Mouse (Mus musculus): ENCODE results near the gene Papss1. TPM values are rescaled to one million over a fixed set of nuclear protein-coding genes. Genes with fewer than 3 reads are reported as not detected.

The Papss1 gene
- total RNA-seq, 1 experiment from 2014 or later: 74.9 TPM

DNA sequence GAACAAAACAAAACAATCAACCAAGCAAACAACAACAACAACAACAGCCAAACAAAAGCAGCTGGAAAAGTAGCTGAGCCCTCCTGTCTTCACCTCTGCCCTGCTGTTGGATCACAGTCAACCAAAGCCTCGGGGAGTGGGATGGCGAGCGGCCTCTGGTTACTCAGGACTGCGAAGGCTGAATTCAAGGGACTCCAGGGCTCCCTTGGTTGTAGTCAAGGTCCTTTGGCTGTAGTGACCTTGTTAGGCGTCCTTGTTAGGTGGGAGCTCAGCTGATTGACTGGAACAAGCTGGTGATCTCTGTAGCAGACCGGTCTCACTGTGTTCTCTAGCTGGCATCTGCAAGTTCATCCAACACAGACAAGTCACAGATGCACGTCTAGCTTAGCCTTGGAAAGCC is 16.5 kb downstream of the Papss1 start:
- peak; percentile 60 for DNase-seq

DNA sequence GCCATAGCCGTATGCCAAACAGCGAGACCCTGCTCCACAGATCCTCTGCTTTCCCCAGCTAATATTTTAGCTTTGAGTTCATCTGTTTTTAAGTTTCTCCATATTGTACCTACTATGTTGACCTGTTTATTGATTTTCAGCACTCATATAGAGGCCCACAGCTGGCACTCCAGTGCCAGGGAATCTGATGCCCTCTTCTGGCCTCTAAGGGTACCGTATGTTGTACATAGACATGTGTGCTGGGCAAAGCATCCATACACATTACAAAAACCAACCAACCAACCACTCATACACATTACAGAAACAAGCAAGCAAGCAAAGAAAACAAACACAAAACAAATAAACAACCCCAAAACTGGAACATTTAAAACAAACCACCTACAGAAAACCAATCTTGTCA is 22.2 kb downstream of the Papss1 start:
- no peak for DNase-seq

DNA sequence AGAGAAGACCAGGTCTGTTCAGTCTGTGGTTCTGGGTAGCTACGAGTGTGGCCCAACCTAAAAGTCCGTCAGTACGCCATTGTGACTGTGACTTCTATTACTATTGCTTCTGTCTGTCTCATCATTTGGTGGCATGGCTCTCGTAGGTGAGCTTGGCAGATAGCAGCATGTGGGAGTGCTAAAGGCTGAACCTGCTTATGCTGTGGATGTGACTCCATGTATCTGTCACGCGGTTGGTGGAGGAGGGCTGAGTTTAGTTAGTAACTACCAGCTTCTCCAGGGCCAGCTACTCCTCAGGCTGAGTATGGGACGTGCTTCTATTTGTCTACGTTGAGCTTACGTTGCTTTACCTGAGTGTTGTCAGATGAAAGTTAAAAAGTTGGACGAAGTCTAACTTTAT is 23.4 kb downstream of the Papss1 start:
- DNase-seq: no peak

DNA sequence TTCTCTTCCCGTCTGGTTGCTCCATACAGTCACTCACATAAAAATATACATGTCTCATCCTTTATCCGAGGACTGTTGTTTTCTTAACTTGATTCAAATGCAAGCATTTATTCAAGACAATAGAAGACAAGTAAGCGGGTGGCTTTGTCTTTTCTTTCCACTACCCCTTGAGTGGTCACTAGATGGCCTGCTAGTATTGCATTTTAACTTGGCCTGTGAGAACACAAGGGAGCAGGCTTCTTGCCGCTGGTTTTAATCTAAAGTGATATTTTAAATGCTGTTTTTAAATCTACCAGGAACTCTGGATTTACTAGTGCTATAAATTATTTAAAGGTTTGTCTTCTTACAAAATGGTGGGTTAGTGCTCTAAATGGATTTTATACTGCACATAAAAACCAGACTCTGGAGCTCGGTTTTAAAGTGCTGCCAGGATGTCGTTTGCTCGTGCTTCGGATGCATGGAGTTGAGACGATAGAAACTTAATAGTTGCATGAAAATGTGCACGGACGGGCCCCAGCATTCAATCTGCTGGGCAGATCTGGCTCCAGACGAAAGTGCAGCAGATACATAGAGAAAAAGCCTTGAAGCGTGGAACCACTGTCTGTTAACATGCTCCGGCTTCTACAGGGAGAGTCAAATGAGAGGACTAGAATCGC is 28.7 kb downstream of the Papss1 start:
- DNase-seq: no peak

DNA sequence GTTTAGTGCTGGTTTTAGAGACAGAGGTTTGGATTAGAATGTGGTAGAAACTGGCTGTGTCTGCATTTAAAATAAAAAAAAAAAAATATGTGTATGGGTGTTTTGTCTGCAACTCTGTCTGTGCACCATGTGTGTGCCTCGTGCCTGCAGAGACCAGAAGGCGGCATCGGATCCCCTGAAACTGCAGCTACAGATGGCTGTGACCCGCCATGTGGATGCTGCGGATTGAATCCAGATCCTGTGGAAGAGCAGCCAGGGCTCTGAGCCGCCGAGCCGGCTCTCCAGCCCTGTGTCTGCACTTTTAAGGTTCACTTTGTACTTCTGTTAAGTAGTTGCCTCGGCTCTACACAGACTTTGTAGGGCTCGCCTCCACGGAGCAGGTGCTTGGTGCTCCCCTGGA is 29.8 kb downstream of the Papss1 start:
- DNase-seq: no peak

DNA sequence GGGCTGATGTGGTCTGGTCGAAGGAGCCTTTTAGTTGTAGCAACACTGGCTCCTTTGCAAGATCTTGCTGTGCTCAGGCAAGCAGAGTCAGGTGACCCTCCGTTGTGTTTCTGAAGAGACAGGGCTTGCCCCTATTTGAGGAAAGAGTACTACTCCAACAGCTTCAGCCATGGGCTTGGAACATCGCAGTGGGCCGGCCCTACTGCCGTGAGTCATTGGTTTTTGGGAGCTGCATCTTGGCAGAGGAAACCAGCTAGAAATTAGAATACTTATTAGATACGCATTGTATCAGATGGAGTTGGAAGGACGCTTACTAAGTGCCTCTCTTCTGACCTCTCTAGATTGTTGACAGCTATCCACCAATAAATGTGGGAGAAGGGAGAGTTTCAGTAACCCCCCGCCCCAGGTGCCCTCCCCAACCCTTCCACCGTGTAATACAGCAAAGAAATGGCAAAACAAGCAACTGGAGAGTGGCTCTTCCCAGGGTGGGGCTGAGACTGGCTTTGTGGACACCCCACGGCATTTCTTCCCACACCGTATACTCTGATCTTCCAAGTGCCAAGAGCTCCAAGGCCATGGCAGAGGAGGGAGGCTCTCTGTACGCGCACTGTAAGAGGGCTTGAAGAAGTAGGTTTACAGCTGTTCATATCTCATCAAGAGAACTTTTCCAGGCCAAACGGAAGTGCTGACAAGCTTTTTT is 31.1 kb downstream of the Papss1 start:
- peak; percentile 24 for DNase-seq

DNA sequence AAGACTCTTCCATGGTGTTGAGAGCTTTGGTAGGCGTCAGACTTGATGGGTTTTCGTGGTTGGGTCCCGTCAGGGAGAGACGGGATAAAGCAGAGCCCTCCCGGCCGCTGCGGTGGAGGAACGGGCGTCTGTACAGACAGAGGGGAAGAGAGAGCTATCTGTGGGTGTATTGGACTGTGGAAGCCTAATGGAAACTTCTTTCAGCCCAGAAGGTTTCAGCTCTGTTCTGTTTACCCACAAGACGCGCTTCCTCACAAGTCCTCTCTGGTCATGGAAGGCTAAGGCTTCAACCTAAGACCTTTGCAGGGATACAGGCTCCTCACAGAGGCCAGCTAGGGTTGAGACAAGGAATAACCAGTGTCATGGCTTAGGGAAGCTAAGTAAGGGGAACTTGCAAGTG is 36.2 kb downstream of the Papss1 start:
- DNase-seq: no peak

DNA sequence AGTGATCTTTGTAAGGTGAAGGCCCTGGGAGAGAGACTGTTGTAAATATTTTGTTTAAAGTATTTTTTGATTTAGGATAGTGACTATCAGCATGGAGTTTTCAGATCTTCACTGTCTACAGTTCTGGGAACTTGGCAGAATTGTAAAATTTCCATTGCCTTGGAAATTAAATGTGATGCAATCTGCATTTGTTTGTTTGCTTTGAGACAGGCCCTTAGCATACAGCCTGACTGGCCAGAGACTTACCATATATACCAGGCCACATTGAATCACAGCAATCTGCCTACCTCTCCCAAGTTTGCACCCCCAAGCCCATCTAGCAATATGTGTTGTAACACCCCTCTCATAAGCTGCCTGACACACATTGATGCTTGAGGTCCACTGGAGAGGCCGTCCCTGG is 36.8 kb downstream of the Papss1 start:
- no peak for DNase-seq

DNA sequence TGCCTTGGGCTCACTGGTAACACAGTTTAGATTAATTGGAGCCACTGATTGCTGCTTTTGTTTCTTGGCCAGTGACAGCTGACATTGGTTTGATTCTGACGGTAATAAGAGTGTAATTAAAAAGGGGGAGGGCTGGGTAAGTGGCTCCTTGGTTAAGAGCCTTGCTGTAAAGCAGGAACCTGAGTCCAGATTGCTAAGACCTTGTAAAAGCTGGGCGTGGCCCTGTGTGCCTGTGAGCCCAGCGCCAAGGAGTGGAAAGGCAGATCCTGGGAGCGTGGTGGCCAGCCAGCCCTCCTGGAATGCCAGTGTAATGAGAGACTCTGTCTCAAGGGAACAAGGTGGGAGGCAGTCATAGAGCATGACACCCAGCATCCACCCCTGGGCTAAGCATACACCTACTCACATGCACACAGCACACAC is 38.4 kb downstream of the Papss1 start:
- DNase-seq: no peak

DNA sequence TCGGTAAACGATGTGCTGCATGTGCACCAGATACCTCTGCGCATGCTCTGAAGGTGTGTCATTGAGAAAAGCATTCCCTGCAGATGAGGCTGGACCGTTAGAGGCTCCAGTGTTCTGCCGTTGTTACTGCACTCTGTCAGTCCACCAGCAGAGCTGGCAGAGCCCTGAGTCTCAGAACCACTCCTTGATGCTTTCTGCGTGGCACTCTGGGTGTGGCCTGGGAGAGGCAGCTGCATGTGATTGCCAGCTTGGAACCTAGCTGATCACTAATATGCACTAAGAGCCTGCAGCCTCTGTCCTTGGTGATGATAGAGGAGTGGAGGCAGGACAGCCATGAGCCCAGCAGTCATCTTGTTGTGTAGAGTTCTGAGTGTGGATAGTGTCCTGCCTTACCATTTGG is 43.5 kb downstream of the Papss1 start:
- DNase-seq: no peak

DNA sequence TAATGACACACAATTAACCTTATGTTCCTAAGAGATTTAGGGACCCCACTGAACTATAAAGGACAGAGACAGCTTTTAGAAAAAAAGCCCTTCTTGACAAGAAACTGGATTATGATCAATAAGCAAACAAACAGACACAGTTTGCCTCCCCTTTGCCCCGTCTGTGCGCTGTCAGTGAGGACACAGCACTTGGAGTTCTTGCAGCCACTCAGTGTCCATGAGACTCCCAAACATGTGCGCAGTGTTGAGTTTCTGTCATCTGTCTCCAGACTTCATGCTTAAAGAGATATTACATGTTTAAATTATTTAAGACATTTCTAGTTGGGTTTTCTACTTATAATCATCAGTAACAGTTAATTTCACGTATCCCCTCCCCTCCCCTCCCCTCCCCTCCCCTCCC is 45.1 kb downstream of the Papss1 start:
- no peak for DNase-seq

DNA sequence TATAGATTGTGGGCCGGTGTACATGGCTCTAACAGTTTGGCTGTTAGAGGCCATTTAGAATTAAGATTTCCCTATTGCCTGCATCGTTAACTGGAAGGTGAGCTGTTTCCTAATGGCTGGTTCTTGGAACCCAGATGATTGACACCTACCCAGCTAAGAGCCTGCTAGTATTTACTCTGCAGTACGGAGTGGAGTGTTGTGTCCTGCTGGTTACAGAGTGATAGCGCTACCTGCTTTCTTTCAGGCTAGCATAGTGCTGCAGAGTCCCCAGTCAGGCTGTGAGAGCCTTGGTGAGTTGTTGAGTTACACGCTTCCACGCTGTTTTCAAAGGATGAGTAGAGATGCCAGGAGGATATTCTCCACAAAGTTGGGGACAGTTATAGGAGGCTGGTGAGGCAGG is 46.0 kb downstream of the Papss1 start:
- no peak for DNase-seq

DNA sequence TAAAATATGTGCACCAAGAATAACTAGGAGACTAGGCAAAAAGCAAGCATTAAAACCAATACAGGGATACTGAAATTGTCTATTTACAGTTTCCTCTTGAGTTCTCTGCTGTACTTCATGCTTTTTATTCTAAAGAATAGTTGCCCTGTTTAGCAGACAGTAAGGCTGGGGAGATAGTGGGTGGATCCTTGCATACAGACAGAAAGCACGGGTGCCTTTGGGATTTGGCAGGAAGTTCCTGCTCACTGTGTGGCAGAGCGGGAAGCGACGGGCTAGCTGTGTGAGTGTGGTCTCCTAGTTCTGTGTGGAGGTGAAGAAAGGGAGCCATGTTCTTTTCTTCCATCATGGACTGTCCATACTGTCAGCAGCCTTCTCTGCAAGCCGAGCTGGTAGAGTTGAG is 48.3 kb downstream of the Papss1 start:
- DNase-seq: no peak

DNA sequence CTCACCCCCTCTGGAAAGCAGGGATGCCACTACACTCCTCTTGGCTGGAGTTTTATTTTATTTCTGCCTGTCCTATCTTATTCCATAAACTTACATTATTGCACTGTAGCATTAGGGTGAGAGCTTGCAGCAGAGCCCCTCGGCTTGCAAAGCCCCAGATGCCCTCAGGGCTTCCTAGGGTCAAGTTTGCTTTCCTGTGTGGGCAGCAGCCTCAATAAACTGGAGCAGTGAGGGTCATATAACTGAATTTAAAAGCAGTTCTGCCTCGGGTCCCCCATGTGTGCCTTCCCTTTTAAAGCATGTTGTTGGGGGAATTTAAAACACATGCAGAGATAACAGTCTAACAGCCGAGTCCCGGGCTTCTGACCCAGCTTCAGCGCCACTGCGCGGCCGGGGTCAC is 49.5 kb downstream of the Papss1 start:
- no peak for DNase-seq

DNA sequence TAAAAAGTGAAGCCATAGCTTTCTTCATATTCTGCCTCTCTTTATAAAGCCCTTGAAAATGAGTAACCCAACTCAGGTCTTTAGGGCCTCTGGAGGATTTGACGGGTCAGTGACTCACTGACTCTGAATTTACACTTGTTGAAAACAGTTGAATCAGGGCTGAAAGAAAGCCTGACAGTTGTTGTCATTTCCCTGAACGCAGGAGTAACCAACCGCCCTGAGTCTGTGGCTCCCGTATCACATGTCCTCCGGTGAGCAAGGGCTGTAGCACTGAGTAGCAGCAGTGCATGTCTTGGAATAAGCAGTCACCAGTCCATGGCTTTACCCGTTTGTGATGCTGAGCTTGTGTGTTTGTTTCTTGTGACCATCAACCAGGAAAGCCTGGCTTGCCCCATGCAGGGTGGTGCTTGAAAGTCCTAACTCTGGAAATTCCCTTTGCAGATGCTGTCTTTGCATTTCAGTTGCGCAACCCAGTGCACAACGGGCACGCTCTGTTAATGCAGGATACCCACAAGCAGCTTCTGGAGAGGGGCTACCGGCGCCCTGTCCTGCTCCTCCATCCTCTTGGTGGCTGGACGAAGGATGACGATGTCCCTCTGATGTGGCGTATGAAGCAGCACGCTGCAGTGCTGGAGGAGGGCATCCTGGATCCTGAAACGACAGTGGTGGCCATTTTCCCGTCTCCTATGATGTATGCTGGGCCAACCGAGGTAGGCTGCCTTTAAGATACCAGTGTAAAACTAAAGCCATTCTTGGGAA is 54.2 kb downstream of the Papss1 start:
- DNase-seq: no peak

DNA sequence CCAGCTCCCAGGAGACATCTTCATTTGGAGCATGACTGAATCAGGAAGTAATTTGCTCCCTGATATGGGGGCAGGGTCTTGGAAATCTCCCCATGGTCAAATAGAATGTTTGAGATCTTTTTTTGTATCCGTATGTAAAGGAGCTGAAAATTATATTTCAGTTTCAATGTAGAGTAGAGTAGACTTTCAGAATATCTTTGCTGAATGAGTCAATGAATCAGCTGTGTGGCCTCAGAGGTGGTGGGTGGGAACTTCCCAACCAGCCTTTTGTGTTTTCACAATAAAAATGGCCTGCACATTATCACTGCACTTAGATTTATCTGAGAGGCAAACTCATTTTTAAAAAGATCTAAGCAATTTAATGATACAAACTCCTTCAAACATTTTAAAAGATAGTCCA is 58.6 kb downstream of the Papss1 start:
- DNase-seq: no peak

DNA sequence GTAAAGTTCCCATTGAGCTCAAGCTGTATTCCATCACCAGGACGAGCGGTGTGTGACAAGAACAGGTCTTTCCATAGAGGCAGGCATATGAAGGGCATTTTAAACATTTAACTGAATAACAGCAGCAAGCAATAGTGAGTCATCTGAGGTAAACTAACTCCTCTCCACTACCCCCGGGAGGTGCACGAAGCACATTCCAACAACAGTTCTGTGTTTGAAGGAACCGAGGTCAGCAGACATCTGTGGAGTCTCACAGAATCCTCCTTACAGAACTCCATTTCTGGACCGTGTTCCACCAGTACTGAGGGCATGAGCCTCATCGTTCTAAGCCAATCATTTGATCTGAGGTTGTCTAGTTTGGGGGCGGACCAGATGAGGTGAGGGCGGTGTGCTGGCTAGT is 59.5 kb downstream of the Papss1 start:
- DNase-seq: no peak

DNA sequence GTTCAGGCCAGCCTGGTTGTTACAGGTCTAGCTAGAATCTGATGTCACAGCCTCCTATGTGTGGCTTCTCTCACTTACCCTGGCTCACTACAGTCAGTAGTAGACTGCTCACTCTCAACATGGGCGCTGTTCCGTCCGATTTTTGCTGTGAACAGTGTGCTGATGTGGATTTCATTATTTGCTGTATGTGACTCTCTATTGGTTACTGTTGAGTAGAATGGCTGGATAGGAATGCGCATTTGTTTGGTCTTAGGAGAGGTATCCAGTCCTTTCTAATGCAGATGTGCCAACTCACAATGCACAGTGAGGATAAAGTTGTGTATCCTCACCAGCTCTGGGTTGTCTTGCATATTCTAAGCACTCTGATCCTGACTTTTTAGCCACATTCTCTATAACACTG is 62.9 kb downstream of the Papss1 start:
- DNase-seq: no peak

DNA sequence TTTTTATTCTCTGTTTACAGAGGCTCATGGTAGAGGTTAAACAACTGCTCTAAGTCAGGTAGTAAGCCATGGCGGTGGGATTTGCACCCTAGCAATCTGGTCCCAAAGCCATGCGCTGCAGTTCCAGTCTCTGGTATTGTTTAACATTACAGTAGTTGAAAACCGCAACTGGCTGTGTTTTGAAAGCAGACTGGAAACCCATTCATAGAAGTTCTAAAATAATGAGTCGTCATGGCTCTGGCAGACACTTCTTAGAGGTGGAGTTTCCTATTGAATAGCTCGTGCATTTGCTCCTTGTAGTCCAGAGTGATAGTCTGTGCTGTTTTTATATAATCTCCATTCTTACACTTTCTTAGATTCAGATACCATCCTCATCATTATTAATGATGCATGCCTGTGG is 63.7 kb downstream of the Papss1 start:
- no peak for DNase-seq

DNA sequence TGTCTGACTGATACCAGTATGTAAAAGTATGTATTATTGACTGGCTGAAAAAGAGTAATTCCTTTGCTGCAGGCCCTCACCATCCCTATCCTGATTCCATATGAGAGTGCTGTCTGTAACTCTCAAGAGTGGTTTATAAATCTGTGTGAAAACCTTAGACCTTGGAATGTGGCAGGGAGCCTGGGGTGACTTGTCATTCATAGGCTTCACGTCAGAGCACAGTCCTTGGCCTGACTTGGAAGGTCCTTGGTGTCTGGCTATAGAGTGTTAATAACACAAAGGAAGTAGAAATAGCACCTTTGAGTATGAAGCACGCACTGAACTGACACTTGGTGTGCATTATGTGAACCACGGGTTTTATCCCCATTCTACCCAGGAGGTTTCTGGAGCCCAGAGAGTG is 64.4 kb downstream of the Papss1 start:
- DNase-seq: peak; percentile 23

DNA sequence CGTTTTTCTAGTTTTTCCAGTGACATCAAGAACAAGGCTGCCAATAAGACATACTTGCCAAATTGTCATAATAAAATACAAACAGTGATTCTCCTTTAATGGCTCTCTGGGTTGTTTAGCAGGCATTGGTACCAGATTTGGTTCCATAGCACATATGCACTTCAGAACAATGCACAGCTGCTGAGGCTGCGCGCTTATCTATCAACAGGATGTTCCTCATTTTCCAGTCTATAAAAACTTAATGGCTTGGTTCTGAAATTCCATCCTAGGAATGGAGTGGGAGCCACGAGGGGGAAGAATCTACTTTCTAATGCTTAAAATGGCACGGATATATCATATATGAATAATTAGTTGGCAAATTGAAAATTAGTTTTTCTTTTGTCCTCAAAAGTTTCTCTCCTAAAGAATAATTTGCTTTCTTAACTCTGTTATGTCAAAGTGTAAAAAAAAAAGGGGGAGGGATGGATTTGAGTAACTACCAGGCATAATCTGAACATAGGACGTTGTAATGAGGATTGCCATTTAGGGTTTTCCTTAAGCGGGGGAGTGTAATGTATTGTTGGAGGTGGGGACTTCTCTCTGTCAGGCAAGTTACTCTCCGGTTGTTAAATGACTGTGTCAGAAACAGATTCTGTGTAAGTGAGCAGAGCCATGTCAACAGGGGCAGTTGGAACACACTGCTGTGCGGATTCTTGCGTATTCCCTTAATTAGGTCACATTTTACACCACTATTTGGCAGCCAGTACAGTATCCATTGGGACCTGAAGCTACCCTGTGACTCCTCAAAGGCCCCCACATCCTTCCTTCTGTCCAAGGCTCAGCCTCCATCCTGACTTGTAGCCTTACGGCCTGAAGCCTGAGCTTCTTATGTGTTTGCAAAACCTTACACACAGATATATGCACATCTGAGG is 66.1 kb downstream of the Papss1 start:
- no peak for DNase-seq

DNA sequence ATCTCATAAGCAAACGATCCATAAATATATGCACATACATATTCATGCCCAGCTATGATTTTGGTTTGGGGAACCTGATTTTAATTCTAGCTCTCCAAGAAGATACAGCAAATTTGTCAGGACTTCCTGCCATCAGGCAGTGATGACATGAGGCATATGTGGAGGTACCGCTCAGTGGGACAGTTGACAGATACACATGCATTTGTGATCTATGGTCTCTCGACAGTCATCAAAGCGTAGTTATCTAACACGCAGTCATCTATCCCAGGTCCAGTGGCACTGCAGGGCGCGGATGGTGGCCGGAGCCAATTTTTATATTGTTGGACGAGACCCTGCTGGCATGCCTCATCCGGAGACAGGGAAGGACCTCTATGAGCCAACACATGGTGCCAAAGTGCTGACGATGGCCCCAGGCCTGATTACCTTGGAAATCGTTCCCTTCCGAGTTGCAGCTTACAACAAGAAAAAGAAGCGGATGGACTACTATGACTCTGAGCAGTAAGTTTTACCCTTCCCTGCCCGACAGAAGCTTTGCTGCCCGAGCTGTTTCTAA is 66.8 kb downstream of the Papss1 start:
- DNase-seq: peak; percentile 34
